Mouse (Mus musculus) lung, adult 2 months (tissue): ENCODE measurements around the gene Gramd1a. TPM values are rescaled to one million over a fixed set of nuclear protein-coding genes. Genes with fewer than 3 reads are reported as not detected.
A peak's percentile ranks its signal among the peaks of the same experiment; 100 is the strongest.

Experiments used
- DNase-seq: peaks from one replicate; pipeline ENCODE4 v3.0.0; 2022
- H3K4me1 ChIP-seq: fragments of 200-500 bp; 2 replicates; pipeline ENCODE4 v1.6.1; 2011; ENCODE audit warnings: low read length; ENCODE audit not compliant: control insufficient read depth, insufficient read depth
- H3K4me3 ChIP-seq: fragments of 200-500 bp; replicated peaks from 2 replicates; pipeline ENCODE3; 2011; ENCODE audit warnings: low read depth, mild to moderate bottlenecking, control low read depth, low read length; ENCODE audit errors: extremely low read depth
- CTCF ChIP-seq: fragments of 200-500 bp; IDR thresholded peaks from 2 replicates; pipeline ENCODE4 v1.5.1; 2011; ENCODE audit warnings: mild to moderate bottlenecking, low read length, control low read depth; ENCODE audit not compliant: insufficient read depth
- POLR2A ChIP-seq: fragments of 200-500 bp; IDR thresholded peaks from 2 replicates; pipeline ENCODE4 v1.6.1; 2011; ENCODE audit warnings: low read depth, mild to moderate bottlenecking, control low read depth, low read length, borderline replicate concordance; ENCODE audit errors: extremely low read depth
- WGBS: fragments of 180-500 bp; shearing (Covaris S2); methylation state at CpG from one replicate; pipeline ENCODE4 v1.1.7; 2018; 5-methylcytosine and 5-hydroxymethylcytosine counted together
- polyA plus RNA-seq: library from polyadenylated mRNA; depleted of rRNA; stranded (reverse); fragments of >200 nt; gene quantifications from 2 replicates; pipeline ENCODE4 v1.2.3, GENCODE M21; 2012

Gramd1a gene
- polyA plus RNA-seq, 1 experiment, result 103 TPM

GRCm38 (mm10) chr7:31115182-31115581 is 40.5 kb downstream of the Gramd1a start, which contains the start of gene Hpn:
Gene Hpn (minus strand): TSS chr7:31115290.
- peaks cover 6% of the 10 kb centered on the region; the same call in 1 of the 2 replicates for H3K4me1 ChIP-seq
- no peak; the same call in 1 of the 2 replicates for TF ChIP-seq POLR2A
- TF ChIP-seq CTCF, result no peak
- no peak for DNase-seq
- WGBS, result 38% methylated on average over 14 of the region's 15 CpGs
- no peak within 1 kb of the TSS for H3K4me3 ChIP-seq

DNA sequence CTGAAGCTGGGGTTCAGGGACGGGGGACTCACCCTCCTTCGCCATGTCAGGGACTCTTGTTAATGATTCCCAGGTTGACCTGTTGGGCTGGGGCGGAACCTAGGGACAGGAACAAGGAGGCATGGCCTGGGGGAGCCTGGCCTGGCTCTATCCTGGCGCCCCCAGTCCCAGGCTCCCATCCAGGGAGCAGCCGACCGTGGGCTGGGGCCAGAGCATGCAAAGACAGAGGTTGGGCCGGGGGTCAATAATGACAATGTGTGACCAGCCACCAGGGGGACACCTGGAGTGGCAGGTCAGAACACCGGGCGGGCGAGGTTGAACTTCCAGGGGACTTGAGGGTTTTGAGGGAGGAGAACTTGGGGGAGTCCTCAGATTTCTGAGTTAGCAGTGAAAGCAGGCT is 41.0 kb downstream of the Gramd1a start:
- Histone ChIP-seq H3K4me3 (no peak overlapping the region), H3K4me1 (peaks cover 6% of the 10 kb centered on the region; the same call in 1 of the 2 replicates)
- 70% methylated on average over 10 of the region's 10 CpGs for WGBS
- peak; percentile 25 for DNase-seq
- no peak for TF ChIP-seq CTCF
- no peak for TF ChIP-seq POLR2A

- Histone ChIP-seq H3K4me3 (no peak overlapping the region), H3K4me1 (peaks cover 6% of the 10 kb centered on the region; the same call in 1 of the 2 replicates)
- TF ChIP-seq CTCF (no peak), POLR2A (no peak)
- WGBS, result 96% methylated on average over 6 of the region's 6 CpGs
- no peak for DNase-seq
Measured at GRCm38 (mm10) chr7:31113800-31114199, 41.9 kb downstream of the Gramd1a start.

- TF ChIP-seq CTCF, result no peak
- TF ChIP-seq POLR2A, result no peak
- 51% methylated on average over 4 of the region's 4 CpGs for WGBS
- Histone ChIP-seq H3K4me3 (no peak overlapping the region), H3K4me1 (peaks cover 6% of the 10 kb centered on the region; the same call in 1 of the 2 replicates)
- DNase-seq, result no peak
Measured at GRCm38 (mm10) chr7:31112036-31112435, 43.7 kb downstream of the Gramd1a start.

GRCm38 (mm10) chr7:31110861-31111385 is 44.8 kb downstream of the Gramd1a start:
- H3K4me3 ChIP-seq, result no peak overlapping the region
- 71% methylated on average over 15 of the region's 15 CpGs for WGBS
- DNase-seq, result no peak

DNA sequence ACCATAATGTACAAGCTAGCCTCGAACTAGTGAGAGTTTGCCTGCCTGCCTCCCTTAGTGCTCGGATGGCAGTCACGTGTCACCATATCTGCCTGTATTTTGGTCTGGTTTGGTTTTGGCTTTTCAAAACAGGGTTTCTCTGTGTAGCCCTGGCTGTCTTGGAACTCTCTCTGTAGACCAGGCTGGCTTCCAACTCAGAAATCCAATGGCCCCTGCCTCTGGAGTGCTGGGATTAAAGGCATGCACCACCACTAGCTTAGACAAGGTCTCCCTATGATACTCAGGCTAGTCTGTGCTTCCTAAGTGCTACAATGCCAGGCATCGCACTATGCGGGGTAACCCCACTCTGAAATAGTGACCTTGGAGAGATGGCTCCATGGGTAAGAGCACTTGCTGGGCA is 45.9 kb downstream of the Gramd1a start:
- DNase-seq, result no peak
- TF ChIP-seq POLR2A, result no peak
- no peak for TF ChIP-seq CTCF
- no peaks in the 10 kb centered on the region for H3K4me1 ChIP-seq
- no peak overlapping the region for H3K4me3 ChIP-seq
- 87% methylated on average over 5 of the region's 5 CpGs for WGBS

More at GRCm38 (mm10) chr7:31110861-31111385, 44.8 kb downstream of the Gramd1a start:
- TF ChIP-seq CTCF, result no peak
- TF ChIP-seq POLR2A, result no peak
- H3K4me1 ChIP-seq, result peaks cover 6% of the 10 kb centered on the region; the same call in 1 of the 2 replicates

GRCm38 (mm10) chr7:31109091-31109490 is 46.6 kb downstream of the Gramd1a start:
- WGBS, result 33% methylated on average over 7 of the region's 7 CpGs
- peak; percentile 48 for DNase-seq
- TF ChIP-seq CTCF (no peak), POLR2A (no peak)

DNA sequence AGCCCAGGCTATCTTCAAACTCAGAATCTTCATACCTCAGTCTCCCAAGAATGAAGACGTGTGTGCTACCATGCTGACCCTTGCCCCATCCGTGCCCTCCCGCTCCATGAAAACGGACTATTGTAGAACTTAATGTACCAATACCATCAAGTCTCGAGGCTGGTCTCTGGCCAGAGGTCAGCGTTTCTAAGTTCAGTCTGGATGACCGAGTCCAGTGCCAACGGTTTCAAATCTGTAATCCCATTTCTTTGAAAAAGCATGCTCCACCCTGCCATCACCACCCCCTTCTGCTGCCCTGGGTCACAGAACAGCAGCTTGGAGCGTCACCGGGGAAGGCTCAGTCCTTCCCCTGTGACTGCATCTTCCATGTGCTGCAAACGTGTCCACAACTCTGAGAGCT is 47.9 kb downstream of the Gramd1a start:
- 86% methylated on average over 11 of the region's 11 CpGs for WGBS
- Histone ChIP-seq H3K4me3 (no peak overlapping the region), H3K4me1 (no peaks in the 10 kb centered on the region)

More at GRCm38 (mm10) chr7:31109091-31109490, 46.6 kb downstream of the Gramd1a start:
- H3K4me1 ChIP-seq, result no peaks in the 10 kb centered on the region
- H3K4me3 ChIP-seq, result no peak overlapping the region

GRCm38 (mm10) chr7:31106166-31106565 is 49.5 kb downstream of the Gramd1a start:
- no peak for DNase-seq
- 41% methylated on average over 3 of the region's 3 CpGs for WGBS
- TF ChIP-seq CTCF (no peak), POLR2A (no peak)
- Histone ChIP-seq H3K4me3 (no peak overlapping the region), H3K4me1 (no peaks in the 10 kb centered on the region)

More for the DNA sequence above, 47.9 kb downstream of the Gramd1a start:
- TF ChIP-seq CTCF, result no peak
- TF ChIP-seq POLR2A, result no peak
- no peak for DNase-seq

- Histone ChIP-seq H3K4me3 (no peak overlapping the region), H3K4me1 (no peaks in the 10 kb centered on the region)
- peak; percentile 53 for DNase-seq
- no peak for TF ChIP-seq POLR2A
- TF ChIP-seq CTCF, result peak; percentile 60
- 41% methylated on average over 15 of the region's 15 CpGs for WGBS
Measured at GRCm38 (mm10) chr7:31105061-31105768, 50.5 kb downstream of the Gramd1a start.
